Mouse (Mus musculus) forebrain, embryonic 11.5 days (tissue): ENCODE measurements at regions not wholly inside any gene's neighbourhood (a gene's known extent, or its start where the extent isn't known, plus 50 kb on each side); places are given as distances from the start of the nearest gene placed in this dataset.

Experiments used
- ATAC-seq: fragments of 200-750 bp; cut with Nextera tagmentation; replicated peaks from 2 replicates; pipeline ENCODE4 v1.8.0; 2017; ENCODE audit warnings: moderate TSS enrichment; ENCODE audit not compliant: low FRiP score
- DNase-seq: peaks from one replicate; pipeline ENCODE4 v3.0.0-alpha.2; 2017; ENCODE audit warnings: low spot score
- H3K27ac ChIP-seq: fragments of 300-500 bp; sonication (generic); 2 replicates; pipeline ENCODE4 v1.5.1; 2014; ENCODE audit warnings: low read depth, low read length
- H3K27me3 ChIP-seq: fragments of 300-500 bp; sonication (generic); 2 replicates; pipeline ENCODE4 v1.6.1; 2014; ENCODE audit warnings: mild to moderate bottlenecking, low read length, mixed read lengths; ENCODE audit not compliant: control insufficient read depth, insufficient read depth
- H3K36me3 ChIP-seq: fragments of 300-500 bp; sonication (generic); 2 replicates; pipeline ENCODE4 v1.6.1; 2014; ENCODE audit warnings: mild to moderate bottlenecking, low read length, moderate library complexity, mixed read lengths; ENCODE audit not compliant: control insufficient read depth, insufficient read depth
- H3K4me1 ChIP-seq: fragments of 300-500 bp; sonication (generic); replicated peaks from 2 replicates; pipeline ENCODE4 v1.6.1; 2014; ENCODE audit warnings: low read length, mixed read lengths; ENCODE audit not compliant: control insufficient read depth, insufficient read depth
- H3K4me2 ChIP-seq: fragments of 300-500 bp; sonication (generic); 2 replicates; pipeline ENCODE4 v1.6.1; 2014; ENCODE audit warnings: low read depth, mild to moderate bottlenecking, low read length, moderate library complexity, mixed read lengths; ENCODE audit not compliant: severe bottlenecking
- H3K4me3 ChIP-seq: fragments of 300-500 bp; sonication (generic); 2 replicates; pipeline ENCODE4 v1.5.1; 2014; ENCODE audit warnings: low read depth, low read length
- H3K9ac ChIP-seq: fragments of 300-500 bp; sonication (generic); 2 replicates; pipeline ENCODE4 v1.6.1; 2014; ENCODE audit warnings: low read length
- H3K9me3 ChIP-seq: fragments of 300-500 bp; sonication (generic); 2 replicates; pipeline ENCODE4 v1.6.1; 2016; ENCODE audit warnings: low read length, mixed read lengths; ENCODE audit not compliant: control insufficient read depth
- WGBS: fragments of 180-500 bp; shearing (Covaris S2); extraction: QIAGEN DNeasy Blood & Tissue Kit; methylation state at CpG from one replicate; pipeline ENCODE4 v1.1.7; 2014; 5-methylcytosine and 5-hydroxymethylcytosine counted together

- no peak for ATAC-seq
- no peak overlapping the region for H3K4me2 ChIP-seq
- H3K9ac ChIP-seq, result no peak overlapping the region
- H3K27ac ChIP-seq, result no peak overlapping the region
- H3K9me3 ChIP-seq, result no peaks in the 10 kb centered on the region
- H3K27me3 ChIP-seq, result no peaks in the 10 kb centered on the region
- no peaks in the 10 kb centered on the region for H3K36me3 ChIP-seq
- H3K4me3 ChIP-seq, result no peak overlapping the region
- no peaks in the 10 kb centered on the region for H3K4me1 ChIP-seq
- DNase-seq, result no peak
Observed at GRCm38 (mm10) chr1:163512847-163513246, 109.4 kb upstream of the Gorab start.

GRCm38 (mm10) chr1:163512008-163512407 is 108.5 kb upstream of the Gorab start:
- 87% methylated on average over 1 of the region's 1 CpGs for WGBS
- no peak overlapping the region for H3K9ac ChIP-seq
- no peaks in the 10 kb centered on the region for H3K4me1 ChIP-seq
- H3K27me3 ChIP-seq, result no peaks in the 10 kb centered on the region
- H3K27ac ChIP-seq, result no peak overlapping the region
- no peak overlapping the region for H3K4me3 ChIP-seq
- no peaks in the 10 kb centered on the region for H3K9me3 ChIP-seq
- H3K4me2 ChIP-seq, result no peak overlapping the region
- DNase-seq, result no peak
- no peaks in the 10 kb centered on the region for H3K36me3 ChIP-seq
- no peak for ATAC-seq

GRCm38 (mm10) chr1:163505035-163505434 is 101.6 kb upstream of the Gorab start:
- Histone ChIP-seq H3K9me3 (no peaks in the 10 kb centered on the region), H3K27ac (no peak overlapping the region), H3K36me3 (no peaks in the 10 kb centered on the region), H3K4me2 (no peak overlapping the region), H3K9ac (no peak overlapping the region), H3K27me3 (no peaks in the 10 kb centered on the region), H3K4me1 (no peaks in the 10 kb centered on the region), H3K4me3 (no peak overlapping the region)
- ATAC-seq, result no peak
- no peak for DNase-seq
- WGBS, result 83% methylated on average over 7 of the region's 7 CpGs

- Histone ChIP-seq H3K9me3 (no peaks in the 10 kb centered on the region), H3K9ac (no peak overlapping the region), H3K27ac (no peak overlapping the region), H3K36me3 (no peaks in the 10 kb centered on the region), H3K27me3 (no peaks in the 10 kb centered on the region), H3K4me2 (no peak overlapping the region), H3K4me1 (no peaks in the 10 kb centered on the region), H3K4me3 (no peak overlapping the region)
- WGBS, result 90% methylated on average over 1 of the region's 1 CpGs
- ATAC-seq (no peak), DNase-seq (no peak)
Observed at GRCm38 (mm10) chr1:163502557-163502956, 99.1 kb upstream of the Gorab start.

- H3K9me3 ChIP-seq, result no peaks in the 10 kb centered on the region
- no peak overlapping the region for H3K27ac ChIP-seq
- no peaks in the 10 kb centered on the region for H3K36me3 ChIP-seq
- H3K4me2 ChIP-seq, result no peak overlapping the region
- ATAC-seq (no peak), DNase-seq (no peak)
- 91% methylated on average over 5 of the region's 5 CpGs for WGBS
- no peaks in the 10 kb centered on the region for H3K27me3 ChIP-seq
- no peak overlapping the region for H3K4me3 ChIP-seq
- H3K4me1 ChIP-seq, result no peaks in the 10 kb centered on the region
- no peak overlapping the region for H3K9ac ChIP-seq
Observed at GRCm38 (mm10) chr1:163498398-163498958, 95.0 kb upstream of the Gorab start.

- no peak for DNase-seq
Observed at GRCm38 (mm10) chr1:163496416-163496815, 92.9 kb upstream of the Gorab start.

GRCm38 (mm10) chr1:163488532-163488931 is 85.1 kb upstream of the Gorab start:
- DNase-seq, result no peak
- H3K4me1 ChIP-seq, result no peaks in the 10 kb centered on the region

More at GRCm38 (mm10) chr1:163496416-163496815, 92.9 kb upstream of the Gorab start:
- H3K36me3 ChIP-seq, result no peaks in the 10 kb centered on the region
- H3K27me3 ChIP-seq, result no peaks in the 10 kb centered on the region
- no peaks in the 10 kb centered on the region for H3K4me1 ChIP-seq
- H3K9ac ChIP-seq, result no peak overlapping the region
- H3K27ac ChIP-seq, result no peak overlapping the region
- H3K9me3 ChIP-seq, result no peaks in the 10 kb centered on the region
- ATAC-seq, result no peak
- WGBS, result 81% methylated on average over 1 of the region's 1 CpGs
- no peak overlapping the region for H3K4me2 ChIP-seq
- H3K4me3 ChIP-seq, result no peak overlapping the region

GRCm38 (mm10) chr1:163488109-163488508 is 84.6 kb upstream of the Gorab start:
- H3K4me2 ChIP-seq, result no peak overlapping the region
- 80% methylated on average over 4 of the region's 4 CpGs for WGBS
- H3K27me3 ChIP-seq, result no peaks in the 10 kb centered on the region
- H3K4me3 ChIP-seq, result no peak overlapping the region
- H3K36me3 ChIP-seq, result no peaks in the 10 kb centered on the region
- H3K27ac ChIP-seq, result no peak overlapping the region
- ATAC-seq (no peak), DNase-seq (no peak)
- no peaks in the 10 kb centered on the region for H3K9me3 ChIP-seq
- H3K9ac ChIP-seq, result no peak overlapping the region
- H3K4me1 ChIP-seq, result no peaks in the 10 kb centered on the region

More at GRCm38 (mm10) chr1:163488532-163488931, 85.1 kb upstream of the Gorab start:
- no peaks in the 10 kb centered on the region for H3K27me3 ChIP-seq
- H3K4me3 ChIP-seq, result no peak overlapping the region
- ATAC-seq, result no peak
- H3K4me2 ChIP-seq, result no peak overlapping the region
- H3K9ac ChIP-seq, result no peak overlapping the region
- H3K9me3 ChIP-seq, result no peaks in the 10 kb centered on the region
- no peaks in the 10 kb centered on the region for H3K36me3 ChIP-seq
- 69% methylated on average over 6 of the region's 6 CpGs for WGBS
- no peak overlapping the region for H3K27ac ChIP-seq

- no peaks in the 10 kb centered on the region for H3K9me3 ChIP-seq
- WGBS, result 82% methylated on average over 3 of the region's 3 CpGs
- ATAC-seq, result no peak
Observed at GRCm38 (mm10) chr1:163483098-163483497, 79.6 kb upstream of the Gorab start.

More at GRCm38 (mm10) chr1:163483098-163483497, 79.6 kb upstream of the Gorab start:
- H3K36me3 ChIP-seq, result no peaks in the 10 kb centered on the region
- H3K9ac ChIP-seq, result no peak overlapping the region
- H3K4me1 ChIP-seq, result no peaks in the 10 kb centered on the region
- H3K27ac ChIP-seq, result no peak overlapping the region
- H3K4me3 ChIP-seq, result no peak overlapping the region
- DNase-seq, result no peak
- no peak overlapping the region for H3K4me2 ChIP-seq
- no peaks in the 10 kb centered on the region for H3K27me3 ChIP-seq
